Mouse (Mus musculus) T-helper 17 cell (primary cell): ENCODE measurements at regions not wholly inside any gene's neighbourhood (a gene's known extent, or its start where the extent isn't known, plus 50 kb on each side); places are given as distances from the start of the nearest gene placed in this dataset.

ENCODE experiments used
- in situ Hi-C, 2 experiments: fragments of 300-600 bp; cut with MboI, MseI; formaldehyde crosslinking; loops; 1 replicate in 1 of 2; 2 replicates in 1 of 2; pipeline ENCODE4 v1.15.1; 2025; ENCODE audit warnings: high pct_unique_total_duplicates in 2 of 2

GRCm38 (mm10) chr3:157842872-157843271 lies 82.0 kb downstream of the Cth start:
- in situ Hi-C loops, result no loop called here

DNA sequence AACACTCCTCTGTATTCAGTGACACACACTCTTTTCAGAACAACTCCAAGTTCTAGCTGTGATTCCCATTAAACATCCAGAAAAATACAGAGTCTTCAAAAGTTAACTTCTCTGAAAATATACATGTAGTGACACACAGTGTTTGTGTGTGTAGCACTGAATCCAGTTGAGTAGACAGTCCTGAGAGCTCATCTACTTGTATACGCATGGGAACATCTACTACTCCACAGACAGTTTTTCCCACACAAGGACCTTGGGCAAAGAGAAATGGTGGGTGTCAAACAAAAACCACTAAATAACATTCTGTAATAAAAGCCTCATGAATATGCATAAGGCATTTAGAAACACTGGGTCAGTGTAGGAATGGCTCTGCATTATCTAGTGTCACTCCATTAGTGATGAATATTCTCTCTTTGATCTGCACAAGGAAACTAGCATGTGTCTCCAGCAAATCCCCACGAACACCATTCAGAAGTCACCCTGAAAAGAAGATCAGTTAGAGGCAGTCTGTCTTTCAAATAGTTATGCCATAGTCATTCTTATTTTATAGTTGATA lies 83.6 kb downstream of the Cth start:
- in situ Hi-C loops, result no loop called here

DNA sequence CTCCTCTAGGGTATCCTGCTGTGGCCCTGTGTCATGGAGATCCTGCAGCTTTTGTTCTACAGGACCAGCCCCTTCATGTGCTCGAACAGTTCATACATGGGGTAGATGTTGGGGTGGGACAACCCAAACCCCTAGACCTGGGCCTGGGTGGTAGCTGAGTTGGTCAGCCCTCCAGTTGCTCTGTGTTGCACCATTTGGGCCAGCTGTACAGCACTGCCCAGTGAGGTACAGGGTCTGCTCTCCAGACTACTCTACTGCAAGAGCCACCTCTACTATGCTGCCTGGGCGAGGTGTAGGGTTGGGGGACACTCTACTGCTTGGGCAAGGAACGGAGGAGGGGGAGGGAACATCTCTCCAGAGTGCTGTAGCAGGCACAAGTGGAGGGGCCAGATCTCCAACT lies 120.6 kb downstream of the Cth start:
- in situ Hi-C loops, result no loop called here

DNA sequence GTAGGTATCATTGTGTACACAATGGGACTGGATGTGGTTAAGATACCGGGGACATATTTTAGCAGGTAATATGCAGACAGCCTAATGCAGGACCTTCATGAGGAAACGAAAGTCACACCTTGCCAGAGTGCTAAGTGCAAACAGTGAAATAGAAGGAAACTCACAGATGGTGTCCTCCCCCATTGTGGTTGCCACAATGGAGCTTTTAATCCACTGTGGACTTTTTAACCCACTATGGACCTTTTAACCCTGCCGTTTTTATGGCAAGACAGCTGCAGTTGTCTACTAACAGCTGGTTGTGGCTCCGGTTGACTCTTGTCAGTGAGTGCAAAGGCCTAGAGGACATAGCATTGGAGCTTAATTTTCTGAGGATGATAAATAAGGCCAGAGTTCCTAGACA lies 121.5 kb downstream of the Cth start:
- in situ Hi-C loops, result no loop called here

- in situ Hi-C loops, result no loop called here
These were observed 137.2 kb downstream of the Cth start for GRCm38 (mm10) chr3:157787559-157788256.

- in situ Hi-C loops, result no loop called here
These were observed 143.8 kb downstream of the Cth start for GRCm38 (mm10) chr3:157781071-157781470.

DNA sequence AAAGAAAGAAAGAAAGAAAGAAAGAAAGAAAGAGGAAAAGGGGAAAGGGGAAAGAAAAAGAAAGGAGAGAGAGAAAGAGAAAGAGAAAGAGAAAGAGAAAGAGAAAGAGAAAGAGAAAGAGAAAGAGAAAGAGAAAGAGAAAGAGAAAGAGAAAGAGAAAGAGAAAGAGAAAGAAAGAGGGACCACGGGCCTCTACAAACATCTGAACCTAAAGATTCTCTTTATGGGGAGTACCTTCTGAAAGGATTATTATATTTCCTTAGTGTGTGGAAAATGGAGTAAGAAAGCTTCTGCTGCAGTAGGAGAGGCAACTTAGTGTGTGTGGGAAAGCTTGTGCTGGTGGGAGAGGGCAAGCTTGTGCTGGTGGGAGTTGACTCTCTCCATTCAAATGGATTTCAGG lies 147.1 kb downstream of the Cth start:
- in situ Hi-C loops, result no loop called here

DNA sequence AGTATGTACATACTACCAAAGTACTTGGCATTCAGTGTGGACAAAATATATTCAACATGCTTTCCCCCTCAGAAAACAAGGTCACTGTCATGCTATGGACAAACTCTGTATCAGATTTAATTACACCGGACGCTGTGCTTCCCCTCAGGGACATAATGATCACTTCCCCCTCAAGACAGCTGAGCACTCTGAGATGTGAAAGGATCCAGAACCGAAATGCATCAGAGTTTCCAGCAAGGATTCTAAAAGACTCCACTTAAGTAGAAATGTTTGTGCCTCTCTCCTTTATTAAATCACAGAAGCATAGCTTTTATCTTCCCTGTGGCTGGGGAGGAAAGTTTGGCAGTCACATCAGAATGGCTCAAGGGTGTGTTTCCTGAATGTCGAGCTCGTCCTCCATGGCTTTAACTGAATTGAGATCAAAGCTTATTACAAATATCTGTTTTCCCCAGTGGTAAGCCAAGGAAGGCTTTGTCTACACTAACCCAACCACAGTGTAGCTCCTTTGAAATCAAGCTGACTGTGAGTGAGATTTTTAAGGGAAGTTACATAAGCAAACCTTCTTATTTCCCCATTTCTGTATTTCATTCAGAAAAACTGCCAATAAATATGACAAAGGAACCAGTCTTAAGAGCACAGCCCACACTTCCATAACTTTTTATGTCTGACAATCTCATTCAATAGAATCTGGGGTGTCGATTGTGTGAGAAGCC lies 161.2 kb downstream of the Cth start:
- in situ Hi-C loops, result no loop called here

- in situ Hi-C loops, result no loop called here
These were observed 165.0 kb downstream of the Cth start for GRCm38 (mm10) chr3:157759856-157760255.

- in situ Hi-C loops, result no loop called here
These were observed 170.1 kb downstream of the Cth start for GRCm38 (mm10) chr3:157754826-157755225.

GRCm38 (mm10) chr3:157750266-157750665 lies 174.6 kb downstream of the Cth start:
- in situ Hi-C loops, result no loop called here

DNA sequence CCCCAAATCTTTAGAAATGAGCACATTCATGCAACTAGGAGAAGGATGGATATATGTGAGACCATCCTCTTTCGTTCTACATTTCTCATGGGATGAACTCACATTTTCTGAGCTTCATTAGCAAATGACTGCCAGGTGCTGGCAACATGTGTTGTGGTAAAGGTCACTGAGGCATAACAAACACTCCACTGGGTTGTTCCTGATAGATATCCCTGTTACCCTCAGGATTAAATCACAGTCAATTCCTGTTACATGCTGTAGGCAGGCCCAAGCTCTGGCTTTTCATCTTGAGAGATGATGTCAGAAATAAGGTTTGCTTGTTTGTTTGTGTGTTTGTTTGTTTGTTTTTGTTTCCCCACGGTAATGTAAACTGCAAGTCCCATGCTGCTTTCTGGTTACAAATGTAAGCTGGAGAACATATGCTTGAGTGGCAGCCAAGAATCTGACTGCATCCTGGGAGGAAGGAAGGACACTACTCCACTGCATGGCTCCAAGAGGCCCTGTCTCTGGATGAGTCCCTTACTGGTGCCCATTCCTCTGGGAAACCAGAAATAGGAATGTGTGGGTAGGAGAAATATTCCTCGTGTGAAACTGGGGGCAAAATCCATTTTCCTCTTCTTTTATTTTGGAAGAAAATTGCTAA lies 176.4 kb downstream of the Cth start:
- in situ Hi-C loops, result no loop called here

- in situ Hi-C loops, result no loop called here
These were observed 176.3 kb downstream of the Ptger3 start for GRCm38 (mm10) chr3:157743000-157743399.

- in situ Hi-C loops, result no loop called here
These were observed 173.1 kb downstream of the Ptger3 start for GRCm38 (mm10) chr3:157739628-157740294.

DNA sequence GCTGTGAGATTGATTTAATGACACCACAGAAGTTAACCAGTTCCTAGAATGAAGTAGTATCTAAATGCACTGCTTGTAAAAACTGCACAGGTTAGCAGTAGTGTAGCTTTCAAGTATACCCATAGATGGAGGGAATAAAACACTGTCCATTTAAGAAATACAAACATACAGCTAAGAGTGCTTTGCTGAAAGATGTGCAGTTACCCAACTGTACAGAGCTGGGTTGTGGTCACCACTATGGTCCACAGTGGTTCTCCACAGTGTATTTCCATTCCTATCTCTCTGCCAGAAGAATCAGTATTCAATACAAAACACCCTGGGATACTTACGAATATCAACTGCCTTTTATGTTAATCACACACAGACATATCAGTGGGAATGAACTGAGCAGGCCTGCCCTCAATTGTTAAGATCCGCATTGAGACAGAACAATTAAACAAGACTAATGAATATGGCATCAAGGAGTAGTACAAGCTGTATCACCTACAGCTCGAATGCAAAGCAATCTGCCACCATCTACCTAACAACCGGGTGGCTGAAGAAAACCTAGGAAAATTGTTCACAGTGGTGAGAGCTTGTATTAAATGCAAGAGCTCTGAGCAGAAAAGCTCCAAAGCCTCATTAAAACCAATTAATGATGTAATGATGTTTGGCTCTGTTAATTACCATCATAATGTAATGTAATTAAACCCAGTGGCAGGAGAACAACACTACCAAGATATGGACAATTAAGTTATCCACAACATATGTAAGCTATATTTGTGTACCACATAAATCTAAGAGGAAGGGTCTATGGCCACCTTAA lies 165.6 kb downstream of the Ptger3 start:
- in situ Hi-C loops, result no loop called here

- in situ Hi-C loops, result no loop called here
These were observed 163.1 kb downstream of the Ptger3 start for GRCm38 (mm10) chr3:157729711-157730367.

- in situ Hi-C loops, result no loop called here
These were observed 157.8 kb downstream of the Ptger3 start for GRCm38 (mm10) chr3:157724542-157724941.

DNA sequence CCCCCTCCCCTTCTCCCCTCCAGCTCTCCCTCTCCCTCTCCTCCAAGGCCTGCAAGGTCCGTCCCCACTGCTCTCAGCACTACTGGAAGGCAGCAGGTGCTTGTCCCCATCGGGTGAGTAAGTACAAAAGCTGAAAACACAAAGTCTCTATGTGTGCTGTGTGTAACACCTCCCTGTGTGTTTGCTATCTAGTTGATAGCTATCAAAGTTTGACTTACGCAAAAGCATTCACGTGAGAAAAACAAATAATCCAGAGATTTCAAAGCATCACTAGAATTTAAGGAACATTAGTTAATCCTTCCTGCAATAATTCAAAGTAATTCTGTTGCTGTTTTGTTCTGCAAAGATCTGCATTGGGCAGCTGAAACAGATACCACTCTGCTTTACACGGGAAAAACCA lies 156.5 kb downstream of the Ptger3 start:
- in situ Hi-C loops, result no loop called here

- in situ Hi-C loops, result loop anchor here (5.0 kb wide), 2 partner anchors 150 to 155 kb away; partner anchors contain the start of gene Ptger3 (in 1 of the 2)
These were observed 150.7 kb downstream of the Ptger3 start for GRCm38 (mm10) chr3:157717313-157717921.

DNA sequence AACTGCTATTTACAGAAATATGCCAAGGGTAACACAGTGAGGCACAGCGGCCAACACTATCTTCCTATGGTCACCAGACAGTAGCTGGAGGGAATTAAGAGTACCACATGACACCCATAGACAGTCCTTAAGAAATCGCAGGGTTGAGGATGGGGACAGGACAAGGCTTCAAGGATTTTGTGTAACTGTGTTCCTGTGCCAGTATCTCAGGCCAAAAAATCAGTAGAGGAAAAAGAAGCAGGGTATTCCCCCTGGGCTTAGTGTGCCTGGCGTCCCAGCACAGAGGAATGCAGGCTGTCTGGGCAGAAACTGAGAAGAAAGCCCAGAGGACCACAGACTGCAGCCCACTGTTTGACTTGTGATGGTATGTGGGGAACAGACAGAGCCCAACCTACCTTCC lies 147.3 kb downstream of the Ptger3 start:
- in situ Hi-C loops, result no loop called here
